Mouse (Mus musculus) heart, postnatal 14 days (tissue): ENCODE results near the gene Arl8a. TPM values are rescaled to one million over a fixed set of nuclear protein-coding genes. Genes with fewer than 3 reads are reported as not detected.
"Not testable (repeated sequence)": the region's sequence is repeated elsewhere in the genome, so short reads cannot be mapped to it uniquely, and the experiment has no call there.

Source experiments
- DNase-seq, 2 experiments: peaks; one replicate each; pipeline ENCODE4 v3.0.0; 2021 to 2022
- intact Hi-C: fragments of 180-260 bp; cut with DNase I; formaldehyde crosslinking; loops from one replicate; pipeline ENCODE4 v1.15.1; 2025
- total RNA-seq, 2 experiments: library from RNA; stranded (reverse); gene quantifications; 2 replicates each; pipeline ENCODE4 v1.2.3; 2021

The Arl8a gene
- total RNA-seq, 2 experiments from 2014 or later: 25.7 to 28.0 TPM

DNA sequence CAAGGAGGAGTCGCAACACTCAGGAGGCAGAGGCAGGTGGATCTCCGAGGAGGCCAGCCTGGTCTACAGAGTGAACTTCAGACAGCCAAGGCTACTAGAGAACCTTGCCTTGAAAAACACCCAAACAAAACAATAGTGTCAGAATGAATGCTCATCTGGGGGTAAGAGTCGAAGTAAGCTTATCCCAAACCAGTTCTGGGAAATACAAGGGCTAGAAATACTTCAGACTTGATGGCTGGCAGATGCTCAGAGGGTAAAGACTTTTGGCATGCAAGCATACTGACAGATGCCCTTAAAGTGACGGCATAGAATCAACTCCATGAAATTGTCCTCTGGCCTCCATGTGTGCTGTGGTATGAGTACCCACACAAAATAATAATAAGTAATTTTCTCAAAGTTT lies 42.6 kb downstream of the Arl8a start:
- intact Hi-C loops: no loop called here
- no peak for DNase-seq

DNA sequence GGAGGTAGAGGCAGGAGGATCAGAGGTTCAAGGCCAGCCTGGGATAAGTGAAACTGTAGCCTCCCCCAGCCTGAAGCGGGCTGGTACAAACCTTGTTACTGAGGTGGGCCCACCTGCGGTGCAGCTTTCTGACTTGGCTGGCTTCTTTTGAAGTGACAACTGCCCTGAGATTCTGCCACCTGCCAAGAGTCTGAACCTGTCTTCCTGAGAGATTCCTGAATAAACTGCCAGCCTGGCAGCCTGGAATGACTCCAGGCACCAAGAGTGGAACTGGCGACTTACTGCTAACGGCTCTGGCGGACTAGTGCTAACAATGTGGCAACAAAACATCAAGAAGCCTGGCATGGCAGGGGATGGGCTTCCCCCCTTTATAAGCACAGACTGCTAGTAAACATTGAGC lies 47.7 kb downstream of the Arl8a start:
- intact Hi-C loops, DNase-seq: not testable (repeated sequence)

DNA sequence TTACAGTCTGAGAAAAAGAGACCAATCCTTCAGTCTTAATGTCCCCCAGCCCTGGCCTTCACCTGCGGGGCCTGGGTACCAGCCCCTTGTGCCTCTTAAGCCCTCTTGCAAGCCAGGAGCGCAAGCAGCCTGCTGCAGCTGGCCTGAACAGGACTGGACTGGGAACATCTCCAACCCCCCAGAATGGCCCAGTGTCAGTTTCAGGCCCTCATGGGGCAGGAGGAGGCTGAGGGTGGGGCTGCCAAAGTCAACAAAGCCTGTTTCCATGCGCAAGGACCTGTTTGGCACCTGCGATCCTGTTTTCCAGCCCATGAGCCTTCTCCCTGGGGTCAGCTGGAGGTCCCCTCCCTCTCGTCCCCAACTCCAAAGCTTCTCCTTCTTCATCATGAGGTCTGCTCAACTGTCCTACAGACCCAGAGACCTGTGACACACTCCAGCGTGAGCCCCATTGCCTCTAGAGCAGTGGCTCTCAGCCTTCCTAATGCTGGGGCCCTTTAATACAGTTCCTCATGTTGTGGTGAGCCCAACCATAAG lies 49.4 kb downstream of the Arl8a start:
- peak; percentile 46 to 59 for DNase-seq
- intact Hi-C loops: no loop called here

DNA sequence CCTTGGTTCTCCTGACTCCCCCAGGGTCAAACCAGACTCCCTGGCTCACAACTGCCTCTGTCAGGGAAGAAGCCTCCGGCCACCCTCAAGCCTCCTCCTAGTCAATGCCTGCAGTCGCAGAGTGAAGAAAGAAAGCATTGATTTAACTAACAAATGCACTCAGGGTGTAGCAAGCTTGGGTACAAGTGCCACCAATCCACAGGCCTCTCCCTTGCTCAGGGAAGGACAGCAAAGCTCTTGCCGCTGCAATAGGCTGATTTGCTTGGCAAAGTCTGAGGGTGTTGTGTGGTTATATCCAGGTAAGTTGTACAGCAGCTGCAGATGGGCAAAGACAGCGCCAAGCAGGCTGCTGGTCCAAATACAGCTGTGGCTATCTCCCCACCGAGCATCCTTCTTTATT lies 51.8 kb downstream of the Arl8a start:
- intact Hi-C loops: no loop called here
- no peak for DNase-seq

DNA sequence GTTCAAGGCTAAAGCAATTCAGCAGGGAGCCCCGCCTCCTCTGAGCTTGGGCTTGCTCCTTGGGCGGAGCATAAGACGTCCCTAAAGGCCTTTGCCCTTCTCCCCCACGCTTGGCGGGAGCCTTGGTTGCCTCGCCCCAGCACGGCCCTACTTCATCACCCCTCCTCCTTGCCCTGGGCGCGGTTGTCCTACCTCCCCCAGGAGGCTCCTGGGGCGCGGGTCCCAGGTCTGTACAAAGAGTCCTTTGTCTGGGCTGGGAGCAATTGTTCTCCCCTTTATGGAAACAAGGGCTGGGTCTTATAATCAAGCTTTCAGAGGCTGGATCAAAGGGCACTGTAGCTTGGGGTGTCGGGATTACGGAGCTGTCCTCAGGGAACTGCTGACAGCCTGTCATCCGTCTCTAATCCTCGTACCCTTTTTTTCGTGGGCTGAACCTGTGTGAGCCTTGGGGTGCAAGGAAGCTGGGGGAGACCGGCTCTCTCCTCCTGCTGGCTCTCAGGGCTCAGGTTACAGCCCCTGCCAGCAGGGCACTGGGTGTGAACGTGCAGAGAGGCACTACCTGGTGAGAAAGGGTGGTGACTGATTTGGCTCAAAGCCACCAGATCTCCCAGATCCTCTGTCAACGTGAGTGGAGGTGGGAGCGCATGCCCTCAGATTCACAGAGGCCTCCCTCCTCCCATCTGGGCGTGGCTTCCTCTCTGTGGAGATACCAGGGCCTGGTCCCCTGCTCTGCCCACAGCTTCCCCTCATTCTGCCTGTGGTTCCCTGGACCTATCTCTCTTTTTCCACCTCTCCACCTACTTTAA lies 52.6 kb downstream of the Arl8a start:
- no peak for DNase-seq
- intact Hi-C loops: no loop called here

DNA sequence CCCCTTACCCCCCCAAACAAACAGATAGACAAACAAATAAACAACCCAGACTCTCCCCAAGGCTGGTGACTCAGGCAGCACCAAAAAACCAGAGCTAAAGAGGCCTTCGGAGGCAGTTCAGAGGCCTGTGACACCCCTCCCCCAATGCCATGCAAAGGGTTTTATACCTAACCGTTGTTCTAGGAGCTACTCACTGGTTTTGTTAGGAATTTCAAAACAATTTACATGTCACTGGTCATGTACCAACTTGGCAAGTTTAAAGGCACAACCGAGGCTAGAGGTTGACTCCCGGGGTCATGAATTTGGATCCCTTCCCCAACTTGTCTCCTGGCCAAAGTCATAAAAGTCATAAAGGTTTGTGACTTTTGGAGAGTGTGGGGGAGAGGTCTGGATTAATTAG lies 53.8 kb downstream of the Arl8a start:
- intact Hi-C loops: no loop called here
- DNase-seq: no peak

DNA sequence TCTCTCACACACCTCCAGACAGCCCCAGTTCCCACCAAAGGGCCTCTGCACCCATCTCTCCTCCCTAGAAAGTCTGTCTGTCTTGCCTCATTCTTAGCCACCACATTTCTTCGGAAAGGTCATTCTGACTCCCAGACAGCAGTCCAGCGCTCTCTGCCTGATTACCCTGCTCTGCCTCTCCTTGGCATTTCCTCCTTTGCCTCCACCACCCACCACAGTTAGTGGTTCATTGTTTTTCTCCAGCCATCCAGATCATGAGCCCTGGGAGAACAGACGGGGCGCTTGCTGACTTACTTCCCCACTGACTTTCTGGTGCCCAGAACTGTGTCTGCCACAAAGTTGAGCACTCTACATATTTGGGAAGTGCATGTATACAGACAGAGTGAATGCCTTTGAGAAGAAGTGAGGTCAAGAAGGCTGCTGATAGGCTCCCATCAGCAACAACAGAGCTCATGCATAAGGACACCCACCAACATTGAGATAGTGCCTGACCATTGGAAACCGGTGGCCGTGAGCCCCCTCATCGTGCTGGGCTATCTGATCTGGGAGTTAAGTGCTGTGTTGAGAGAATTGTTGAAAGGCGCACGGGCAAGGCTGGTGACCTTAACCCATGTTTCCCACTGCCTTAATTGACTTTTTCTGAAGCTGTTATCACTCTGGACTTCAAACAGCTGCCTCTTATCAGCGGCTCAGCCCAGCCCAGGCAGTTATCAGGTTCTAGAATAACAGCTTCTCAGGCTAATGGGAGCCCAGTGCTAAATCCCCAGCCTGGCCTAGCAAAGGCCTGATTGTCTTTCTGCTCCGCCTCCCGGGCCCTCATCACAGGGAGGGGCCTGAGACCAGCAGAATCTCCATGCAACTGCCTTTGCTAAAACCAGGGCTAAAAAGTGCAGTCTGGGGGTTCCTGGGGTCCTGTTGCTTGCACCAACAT lies 57.8 kb downstream of the Arl8a start:
- intact Hi-C loops: no loop called here
- no peak for DNase-seq

DNA sequence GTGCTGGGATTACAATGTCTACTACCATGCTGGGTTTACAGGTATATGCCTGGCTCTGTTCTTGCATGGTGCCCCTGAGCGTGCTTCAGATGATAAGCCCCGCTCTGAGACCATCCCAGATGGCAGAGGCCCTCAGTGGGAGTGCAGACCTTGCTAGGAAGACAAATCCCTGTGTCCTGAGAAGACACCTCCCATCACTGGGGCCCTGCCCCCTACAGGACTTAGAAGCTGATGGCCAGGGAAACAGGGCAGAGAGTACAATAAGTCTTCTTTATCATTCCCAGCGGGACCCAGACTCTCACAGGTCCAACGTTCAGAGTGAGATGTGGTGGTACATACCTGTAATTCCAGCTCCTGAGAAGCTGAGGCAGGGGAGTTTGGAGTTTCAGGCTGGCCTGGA lies 58.6 kb downstream of the Arl8a start:
- intact Hi-C loops: no loop called here
- DNase-seq: no peak

Other genes with a start within 250 kb of the Arl8a start
- 100 to 1,000 TPM; 140 to 142 TPM for gene Ppp1r12b, start 190.9 kb upstream of the Arl8a start, total RNA-seq
- 1 to 10 TPM; 6.0 to 6.3 TPM for gene Ube2t, start 184.3 kb upstream of the Arl8a start, total RNA-seq
- gene Lgr6, start 41.5 kb upstream of the Arl8a start, total RNA-seq: 10 to 100 TPM; 14.5 to 15.5 TPM
- gene Ptpn7, start 14.1 kb upstream of the Arl8a start, total RNA-seq: 1 to 10 TPM in 1 of 2 experiments, under 1 TPM in 1; 0.72 to 3.3 TPM
- gene Gpr37l1, start 20.9 kb downstream of the Arl8a start, total RNA-seq: under 1 TPM; 0.32 to 0.48 TPM
- gene Elf3, start 111.7 kb downstream of the Arl8a start, total RNA-seq: under 1 TPM in 1 of 2 experiments, not detected in 1; 0.26 TPM
- 10 to 100 TPM; 22.0 to 23.0 TPM for gene Rnpep, start 137.3 kb downstream of the Arl8a start, total RNA-seq
- gene Timm17a, start 167.0 kb downstream of the Arl8a start, total RNA-seq: 100 to 1,000 TPM; 359 to 389 TPM
- gene Lmod1, start 178.0 kb downstream of the Arl8a start, total RNA-seq: 1 to 10 TPM; 1.9 to 3.0 TPM
- 1 to 10 TPM; 2.7 to 4.2 TPM for gene Shisa4, start 228.4 kb downstream of the Arl8a start, total RNA-seq